Mouse (Mus musculus): Measurements from ENCODE around the gene Daam1.

DNA sequence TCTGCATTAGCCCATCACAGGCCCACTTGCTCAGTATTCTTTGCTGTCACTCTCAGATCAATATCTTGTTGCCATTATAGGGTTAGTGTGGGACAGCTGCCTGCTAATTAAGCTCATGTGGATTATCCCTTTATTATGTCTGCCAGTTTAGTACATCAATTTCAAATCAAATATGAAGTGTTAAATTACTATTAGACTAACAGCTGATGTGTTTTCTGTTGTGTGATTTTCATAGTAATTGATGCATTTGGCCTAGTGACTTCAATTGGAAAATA lies 25.5 kb downstream of the Daam1 start:
- no peak for TF ChIP-seq GATA1 (IDR thresholded peaks at IDR 0.05; ENCODE audit: borderline replicate concordance, low read length)
- no peak for TF ChIP-seq FLI1 (IDR thresholded peaks at IDR 0.05; ENCODE audit: low read length)
